Comparison of ENCODE assay signal across 25 mouse cellular contexts in the genomic region with DNA sequence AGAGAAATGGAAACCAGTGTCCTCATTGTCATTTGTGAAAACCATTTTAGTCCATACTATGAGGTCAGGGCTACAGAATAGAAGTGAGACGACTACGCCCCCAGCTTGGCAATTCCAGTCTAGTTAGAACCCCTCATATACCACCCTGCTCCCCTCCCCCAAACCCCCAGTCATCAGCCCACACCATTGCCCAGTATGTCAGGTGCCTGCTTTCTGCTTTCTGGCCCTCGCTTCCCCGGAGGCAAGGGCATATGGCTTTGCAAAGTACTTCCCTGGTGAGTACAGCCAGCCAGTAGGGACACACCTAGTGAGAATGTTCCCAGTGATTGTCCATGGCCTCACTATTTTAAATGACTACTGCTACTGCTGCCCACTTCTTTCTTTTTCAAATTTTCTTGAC. TPM values are rescaled to one million over a fixed set of nuclear protein-coding genes. Genes with fewer than 3 reads are reported as not detected.
DNase-seq lines count a peak whose midpoint lies in the region; ATAC-seq lines count a peak whose summit lies in the region.
"Had no signal": no experiment of that assay in that cellular context is flagged by ENCODE, and none has a peak within 500 bp of the region (broad histone marks: within the 10 kb centered on the region; RNA-seq: fewer than 3 reads in every experiment).

No protein-coding gene starts in this region.

- ATAC-seq in kidney, embryonic 16.5 days (ENCODE audit: low FRiP score, low TSS enrichment): no peak
- no peak for ATAC-seq in midbrain, embryonic 11.5 days (ENCODE audit: low FRiP score)
- no peak for ATAC-seq in limb, embryonic 11.5 days (ENCODE audit: insufficient number of reproducible peaks, low FRiP score, low TSS enrichment, low read depth)

- peaks cover 6% of the 10 kb centered on the region for H3K4me1 ChIP-seq in kidney, embryonic 16.5 days (ENCODE audit: insufficient read depth, low read length)
- H3K4me1 ChIP-seq in midbrain, embryonic 11.5 days (ENCODE audit: control insufficient read depth, insufficient read depth, low read length): no peaks in the 10 kb centered on the region
- peaks cover 14% of the 10 kb centered on the region for H3K4me1 ChIP-seq in midbrain, embryonic 10.5 days
- H3K4me1 ChIP-seq in limb, embryonic 11.5 days (ENCODE audit: control insufficient read depth, insufficient read depth, low read length): peaks cover 54% of the 10 kb centered on the region

- H3K4me3 ChIP-seq in kidney, embryonic 16.5 days (ENCODE audit: low read length): no peak overlapping the region
- H3K4me3 ChIP-seq in midbrain, embryonic 11.5 days (ENCODE audit: low read depth, low read length): no peak overlapping the region
- no peak overlapping the region for H3K4me3 ChIP-seq in midbrain, embryonic 10.5 days
- no peak overlapping the region for H3K4me3 ChIP-seq in limb, embryonic 11.5 days (ENCODE audit: low read depth, low read length)
- H3K4me3 ChIP-seq: embryonic facial prominence, embryonic 12.5 days; heart, adult 2 months; heart, embryonic 15.5 days; hindbrain, embryonic 10.5 days had no signal

- 75% methylated on average over 4 of the region's 4 CpGs for WGBS in kidney, embryonic 16.5 days
- WGBS in midbrain, embryonic 11.5 days: 75% methylated on average over 4 of the region's 4 CpGs
- WGBS in midbrain, embryonic 10.5 days: 84% methylated on average over 4 of the region's 4 CpGs
- 58% methylated on average over 4 of the region's 4 CpGs for WGBS in limb, embryonic 11.5 days

- intact Hi-C loops in heart, postnatal 25 days (cut with DNase I): loop anchor here (2.0 kb wide), 2 partner anchors 225 to 345 kb away; no protein-coding TSS in a partner anchor

- no peak overlapping the region for H3K27ac ChIP-seq in kidney, embryonic 16.5 days (ENCODE audit: low read length)
- no peak overlapping the region for H3K27ac ChIP-seq in midbrain, embryonic 11.5 days (ENCODE audit: low read depth, low read length)
- no peak overlapping the region for H3K27ac ChIP-seq in midbrain, embryonic 10.5 days (replicated peaks)
- peak overlapping the region; percentile 31; the same call in 1 of the 2 replicates for H3K27ac ChIP-seq in limb, embryonic 11.5 days (replicated peaks; ENCODE audit: low read depth, low read length)
- H3K27ac ChIP-seq: embryonic facial prominence, embryonic 12.5 days; forebrain, embryonic 12.5 days; heart, adult 2 months; heart, embryonic 15.5 days; hindbrain, embryonic 10.5 days; hindbrain, embryonic 14.5 days had no signal

- H3K9ac ChIP-seq in kidney, embryonic 16.5 days (replicated peaks; ENCODE audit: low read length): no peak overlapping the region
- no peak overlapping the region for H3K9ac ChIP-seq in midbrain, embryonic 11.5 days (ENCODE audit: low read length)
- no peak overlapping the region for H3K9ac ChIP-seq in limb, embryonic 11.5 days (ENCODE audit: low read length)
- H3K9ac ChIP-seq: embryonic facial prominence, embryonic 12.5 days; forebrain, embryonic 12.5 days; forebrain, postnatal 0 days; heart, embryonic 15.5 days; hindbrain, embryonic 14.5 days had no signal

- peaks cover 31% of the 10 kb centered on the region for H3K27me3 ChIP-seq in kidney, embryonic 16.5 days (ENCODE audit: insufficient read depth, low read length)
- peaks cover 2% of the 10 kb centered on the region; the same call in 1 of the 2 replicates for H3K27me3 ChIP-seq in midbrain, embryonic 11.5 days (ENCODE audit: control insufficient read depth, insufficient read depth, low read length)
- peaks cover 79% of the 10 kb centered on the region for H3K27me3 ChIP-seq in midbrain, embryonic 10.5 days (ENCODE audit: low read depth, poor library complexity, severe bottlenecking)
- no peaks in the 10 kb centered on the region for H3K27me3 ChIP-seq in limb, embryonic 11.5 days (ENCODE audit: control insufficient read depth, insufficient read depth, low read length)
- H3K27me3 ChIP-seq: embryonic facial prominence, embryonic 12.5 days had no signal

- peak; percentile 44 for DNase-seq in kidney, adult 11 months
- DNase-seq in midbrain, embryonic 11.5 days (ENCODE audit: low spot score, missing footprints): peak; percentile 64
- DNase-seq in midbrain, embryonic 10.5 days (ENCODE audit: low spot score): no peak
- DNase-seq in limb, embryonic 11.5 days (ENCODE audit: low spot score): no peak
- no peak for DNase-seq in heart, postnatal 25 days (ENCODE audit: low spot score)
- no peak for DNase-seq in cerebellum, postnatal 4 days (ENCODE audit: low spot score in 2 of 2)
- DNase-seq: cerebellum, adult 11 months had no signal

- no peak overlapping the region for H3K4me2 ChIP-seq in kidney, embryonic 16.5 days (replicated peaks; ENCODE audit: low read depth, low read length)
- H3K4me2 ChIP-seq in midbrain, embryonic 11.5 days: no peak overlapping the region
- no peak overlapping the region for H3K4me2 ChIP-seq in limb, embryonic 11.5 days (ENCODE audit: low read depth, severe bottlenecking)
- H3K4me2 ChIP-seq: heart, embryonic 15.5 days had no signal

- no peaks in the 10 kb centered on the region for H3K9me3 ChIP-seq in kidney, embryonic 16.5 days (ENCODE audit: low read length)
- no peaks in the 10 kb centered on the region for H3K9me3 ChIP-seq in midbrain, embryonic 11.5 days (ENCODE audit: control insufficient read depth, low read length)
- H3K9me3 ChIP-seq in midbrain, embryonic 10.5 days (replicated peaks): no peaks in the 10 kb centered on the region
- H3K9me3 ChIP-seq in limb, embryonic 11.5 days (ENCODE audit: control insufficient read depth, low read length): no peaks in the 10 kb centered on the region
- H3K9me3 ChIP-seq: embryonic facial prominence, embryonic 12.5 days; forebrain, embryonic 12.5 days; heart, embryonic 15.5 days; hindbrain, embryonic 10.5 days had no signal

- H3K36me3 ChIP-seq in kidney, embryonic 16.5 days (ENCODE audit: insufficient read depth, low read length): no peaks in the 10 kb centered on the region
- H3K36me3 ChIP-seq in midbrain, embryonic 11.5 days (ENCODE audit: control insufficient read depth, insufficient read depth, low read length): no peaks in the 10 kb centered on the region
- H3K36me3 ChIP-seq in midbrain, embryonic 10.5 days: no peaks in the 10 kb centered on the region
- no peaks in the 10 kb centered on the region for H3K36me3 ChIP-seq in limb, embryonic 11.5 days (ENCODE audit: control insufficient read depth, insufficient read depth, low read length)
- H3K36me3 ChIP-seq: embryonic facial prominence, embryonic 12.5 days; forebrain, embryonic 12.5 days; G1E; heart, embryonic 15.5 days; hindbrain, embryonic 10.5 days had no signal

RNA-seq across cellular contexts. Expression of gene Actrt2, which starts 6.3 kb away (rescaled TPM):
- polyA plus RNA-seq in kidney, embryonic 16.5 days (2015; fragmentation: Nextera tagmentation; extraction: Ambion mirVana): not detected in 2 replicates
- not detected in 2 replicates for polyA plus RNA-seq in midbrain, embryonic 11.5 days (2014; fragmentation: Nextera tagmentation; extraction: Ambion mirVana)
- not detected in 2 replicates for polyA plus RNA-seq in midbrain, embryonic 10.5 days (2016; fragmentation: Nextera tagmentation; extraction: Ambion mirVana)
- not detected in 2 replicates for polyA plus RNA-seq in limb, embryonic 11.5 days (2014; fragmentation: Nextera tagmentation; extraction: Ambion mirVana)
- not detected for total RNA-seq in heart, postnatal 25 days (2021)
- total RNA-seq: adrenal gland, postnatal 10 days; adrenal gland, postnatal 4 days; forebrain, postnatal 0 days; G1E; gastrocnemius, adult 18-20 months; gastrocnemius, postnatal 14 days; heart, adult 2 months; heart, postnatal 14 days had no signal
- polyA plus RNA-seq: brain, embryonic 14.5 days; C2C12; cortical plate, adult 2 months; embryonic facial prominence, embryonic 12.5 days; forebrain, embryonic 12.5 days; forebrain, postnatal 0 days; G1E; heart, embryonic 11.5 days; heart, embryonic 15.5 days; hindbrain, embryonic 10.5 days; hindbrain, embryonic 14.5 days had no signal

RNA-seq across cellular contexts. Expression of gene Prdm16, which starts 37.3 kb away (rescaled TPM):
- polyA plus RNA-seq in kidney, embryonic 16.5 days (2015; fragmentation: Nextera tagmentation; extraction: Ambion mirVana): 22.3 and 24.7 TPM in 2 replicates
- 6.6 and 8.0 TPM in 2 replicates for polyA plus RNA-seq in midbrain, embryonic 11.5 days (2014; fragmentation: Nextera tagmentation; extraction: Ambion mirVana)
- 12.5 and 14.1 TPM in 2 replicates for polyA plus RNA-seq in midbrain, embryonic 10.5 days (2016; fragmentation: Nextera tagmentation; extraction: Ambion mirVana)
- polyA plus RNA-seq in limb, embryonic 11.5 days (2014; fragmentation: Nextera tagmentation; extraction: Ambion mirVana): 78.2 and 87.1 TPM in 2 replicates
- total RNA-seq in heart, postnatal 25 days (2021): 10 to 100 TPM; 12.9 to 13.4 TPM
- polyA plus RNA-seq: C2C12, G1E had no signal

Comparison
In these comparisons a context has a peak if more than half of its experiments do, and no peak if none do; other contexts are left out.
1. DNase-seq: peak in kidney, adult 11 months (single experiment) and midbrain, embryonic 11.5 days (single experiment); none in midbrain, embryonic 10.5 days (single experiment), limb, embryonic 11.5 days (single experiment), heart, postnatal 25 days (single experiment) and cerebellum, postnatal 4 days (0 of 2).